Mouse (Mus musculus) small intestine, adult 2 months (tissue): ENCODE data around the gene Rassf6. TPM values are rescaled to one million over a fixed set of nuclear protein-coding genes. Genes with fewer than 3 reads are reported as not detected.

Experiments
- H3K27ac ChIP-seq: fragments of 200-500 bp; 2 replicates; pipeline ENCODE4 v1.5.1; 2012; ENCODE audit warnings: low read depth, low read length, control low read depth, inconsistent platforms; ENCODE audit not compliant: insufficient read depth
- H3K27me3 ChIP-seq: fragments of 200-500 bp; 2 replicates; pipeline ENCODE4 v1.6.1; 2012; ENCODE audit warnings: mild to moderate bottlenecking, moderate library complexity, low read length, inconsistent platforms; ENCODE audit not compliant: control insufficient read depth, insufficient read depth
- H3K36me3 ChIP-seq: fragments of 200-500 bp; 2 replicates; pipeline ENCODE4 v1.6.1; 2012; ENCODE audit warnings: mild to moderate bottlenecking, low read length, control low read depth, inconsistent platforms; ENCODE audit not compliant: control insufficient read depth, insufficient read depth
- H3K4me1 ChIP-seq: fragments of 200-500 bp; 2 replicates; pipeline ENCODE4 v1.6.1; 2012; ENCODE audit warnings: low read length, inconsistent platforms, mixed read lengths; ENCODE audit not compliant: control insufficient read depth, insufficient read depth, insufficient read length
- H3K4me3 ChIP-seq: fragments of 200-500 bp; 2 replicates; pipeline ENCODE4 v1.5.1; 2012; ENCODE audit warnings: low read depth, mild to moderate bottlenecking, control low read depth, inconsistent platforms, low read length, moderate library complexity
- CTCF ChIP-seq: fragments of 200-500 bp; IDR thresholded peaks from 2 replicates; pipeline ENCODE4 v1.5.1; 2012; ENCODE audit warnings: low read depth, mild to moderate bottlenecking, control low read depth, inconsistent platforms, low read length, moderate library complexity, mixed read lengths; ENCODE audit not compliant: insufficient replicate concordance, insufficient read length; ENCODE audit errors: extremely low read depth
- POLR2A ChIP-seq: fragments of 200-500 bp; IDR thresholded peaks from 2 replicates; pipeline ENCODE4 v1.6.1; 2012; ENCODE audit warnings: low read depth, mild to moderate bottlenecking, control low read depth, inconsistent platforms, low read length, moderate library complexity
- WGBS: fragments of 180-500 bp; shearing (Covaris S2); methylation state at CpG from one replicate; pipeline ENCODE4 v1.1.7; 2018; 5-methylcytosine and 5-hydroxymethylcytosine counted together
- polyA plus RNA-seq: library from polyadenylated mRNA; depleted of rRNA; stranded (reverse); fragments of >200 nt; gene quantifications from 2 replicates; pipeline ENCODE4 v1.2.3, GENCODE M21; 2012

Gene Rassf6
- polyA plus RNA-seq, 1 experiment: 6.1 TPM

DNA sequence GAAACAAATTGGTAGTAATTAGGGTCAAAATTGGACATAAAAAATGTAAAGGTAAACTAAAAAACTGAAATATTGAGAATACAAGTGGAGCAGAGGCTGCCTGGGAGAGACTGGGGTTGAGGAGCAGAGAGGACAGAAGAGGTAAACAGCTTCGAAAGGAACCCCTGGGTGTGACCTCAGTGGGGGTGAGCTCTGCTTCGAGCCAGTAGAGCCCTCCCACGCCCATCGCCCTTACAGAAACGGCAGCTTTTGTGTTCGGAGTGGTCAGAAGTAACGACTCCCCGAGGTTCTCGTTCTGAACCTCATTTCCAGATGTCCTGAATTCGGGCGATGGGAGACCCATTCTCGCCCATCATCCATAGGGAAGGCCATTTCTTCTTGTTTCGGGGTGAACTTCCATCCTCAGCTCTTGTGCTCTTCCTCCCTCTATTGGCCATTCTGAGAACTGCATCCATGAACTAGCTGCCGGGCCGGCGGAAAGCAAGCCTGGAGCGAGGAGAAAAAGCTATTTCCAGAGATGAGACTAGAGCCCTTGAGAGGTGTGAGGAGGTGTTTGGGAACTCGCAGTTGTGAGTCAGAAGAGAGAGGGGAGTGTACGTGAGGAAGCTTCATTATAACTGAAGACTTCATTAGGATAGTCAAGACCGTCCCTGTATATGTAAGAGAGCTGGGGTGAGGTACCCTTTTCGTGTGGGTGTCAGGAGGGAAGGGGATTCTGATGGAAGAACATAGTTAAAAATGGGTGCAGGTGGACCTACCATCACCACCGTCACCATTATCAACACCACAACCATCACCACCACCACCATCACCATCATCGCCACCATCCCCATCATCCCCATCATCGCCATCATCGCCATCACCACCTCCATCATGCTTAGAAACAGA, 51.5 kb downstream of the Rassf6 start:
- Histone ChIP-seq H3K27ac (no peak overlapping the region), H3K4me1 (no peaks in the 10 kb centered on the region), H3K27me3 (no peaks in the 10 kb centered on the region), H3K4me3 (peak overlapping the region; percentile 48), H3K36me3 (no peaks in the 10 kb centered on the region)
- WGBS: 23% methylated on average over 25 of the region's 25 CpGs
- TF ChIP-seq POLR2A: no peak
- peak; percentile 87; the same call in 1 of the 2 replicates for TF ChIP-seq CTCF

DNA sequence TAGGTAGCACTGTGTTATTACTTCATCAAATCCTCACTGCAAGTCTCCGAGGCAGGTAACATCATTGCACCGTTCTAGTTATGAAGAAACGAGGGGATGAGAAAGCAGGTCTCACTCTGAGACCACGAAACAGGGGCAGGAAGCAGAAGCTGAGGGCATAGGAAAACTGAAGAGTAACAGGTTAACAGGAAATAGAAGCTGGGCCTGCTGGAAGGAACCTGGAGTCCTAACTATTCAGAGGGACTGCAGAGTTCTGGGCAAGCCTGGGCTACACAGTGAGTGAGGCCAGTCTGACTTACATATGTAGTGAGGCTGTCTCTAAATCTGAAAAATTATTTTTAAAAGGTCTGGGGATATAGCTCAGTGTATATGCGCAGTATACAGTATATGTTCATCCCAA, 52.4 kb downstream of the Rassf6 start:
- Histone ChIP-seq H3K4me1 (no peaks in the 10 kb centered on the region), H3K27me3 (no peaks in the 10 kb centered on the region), H3K36me3 (no peaks in the 10 kb centered on the region), H3K4me3 (no peak overlapping the region), H3K27ac (no peak overlapping the region)
- 90% methylated on average over 5 of the region's 5 CpGs for WGBS
- TF ChIP-seq CTCF: no peak
- TF ChIP-seq POLR2A: no peak

DNA sequence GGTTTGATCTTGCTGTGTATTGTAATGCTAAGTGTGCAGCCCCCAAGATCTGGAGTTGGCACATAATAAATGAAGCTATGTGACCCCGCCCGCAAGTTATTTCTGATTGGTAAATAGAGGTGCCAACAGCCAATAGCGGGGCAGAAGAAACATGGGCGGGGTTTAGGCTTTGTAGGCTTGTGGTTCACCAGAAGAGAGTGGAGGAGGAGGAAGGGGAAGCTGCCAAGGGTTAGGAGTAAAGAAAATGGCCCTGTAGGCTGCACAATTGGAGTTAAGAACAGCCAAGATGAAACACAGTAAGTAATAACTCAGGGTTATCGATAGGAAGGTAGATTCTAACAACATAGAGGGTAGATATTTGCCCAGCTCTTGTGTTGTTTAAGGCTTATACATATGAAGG, 53.9 kb downstream of the Rassf6 start:
- no peak for TF ChIP-seq CTCF
- no peak for TF ChIP-seq POLR2A
- 84% methylated on average over 5 of the region's 5 CpGs for WGBS
- Histone ChIP-seq H3K27ac (no peak overlapping the region), H3K4me1 (no peaks in the 10 kb centered on the region), H3K4me3 (no peak overlapping the region), H3K36me3 (no peaks in the 10 kb centered on the region), H3K27me3 (no peaks in the 10 kb centered on the region)

DNA sequence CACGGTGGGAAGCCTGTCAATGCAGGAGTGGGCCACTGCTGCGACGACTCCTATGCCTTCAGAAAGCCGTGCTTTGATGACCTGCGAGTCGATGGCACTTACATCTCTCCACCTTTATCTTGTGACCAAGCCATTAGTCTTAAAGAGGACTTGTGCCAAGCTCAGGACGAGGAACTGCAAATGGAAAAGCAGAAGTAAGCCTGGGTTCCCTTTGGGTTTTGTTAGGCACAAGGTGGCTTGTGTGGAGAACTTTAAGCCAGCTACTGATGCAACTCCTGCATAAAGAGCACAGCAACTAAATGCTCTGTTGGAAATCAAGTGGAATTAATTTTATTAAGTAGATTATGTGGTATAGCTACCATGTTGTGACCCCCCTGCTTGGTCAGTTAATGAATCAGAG, 55.7 kb downstream of the Rassf6 start:
- no peak overlapping the region for H3K27ac ChIP-seq
- no peak overlapping the region for H3K4me3 ChIP-seq
- H3K4me1 ChIP-seq: no peaks in the 10 kb centered on the region
- H3K36me3 ChIP-seq: no peaks in the 10 kb centered on the region
- 80% methylated on average over 7 of the region's 7 CpGs for WGBS
- TF ChIP-seq POLR2A: no peak
- no peak for TF ChIP-seq CTCF
- no peaks in the 10 kb centered on the region for H3K27me3 ChIP-seq

- Histone ChIP-seq H3K27ac (no peak overlapping the region), H3K4me1 (no peaks in the 10 kb centered on the region), H3K27me3 (no peaks in the 10 kb centered on the region), H3K36me3 (no peaks in the 10 kb centered on the region), H3K4me3 (no peak overlapping the region)
- TF ChIP-seq POLR2A: no peak
- no peak for TF ChIP-seq CTCF
- WGBS: 68% methylated on average over 6 of the region's 6 CpGs
Observed at GRCm38 (mm10) chr5:90582179-90582578, 58.3 kb downstream of the Rassf6 start.

- TF ChIP-seq CTCF (no peak), POLR2A (no peak)
- no peaks in the 10 kb centered on the region for H3K27me3 ChIP-seq
- 92% methylated on average over 9 of the region's 9 CpGs for WGBS
- H3K4me1 ChIP-seq: no peaks in the 10 kb centered on the region
- H3K4me3 ChIP-seq: no peak overlapping the region
- no peak overlapping the region for H3K27ac ChIP-seq
- H3K36me3 ChIP-seq: no peaks in the 10 kb centered on the region
Observed at GRCm38 (mm10) chr5:90579556-90579955, 60.9 kb downstream of the Rassf6 start.

DNA sequence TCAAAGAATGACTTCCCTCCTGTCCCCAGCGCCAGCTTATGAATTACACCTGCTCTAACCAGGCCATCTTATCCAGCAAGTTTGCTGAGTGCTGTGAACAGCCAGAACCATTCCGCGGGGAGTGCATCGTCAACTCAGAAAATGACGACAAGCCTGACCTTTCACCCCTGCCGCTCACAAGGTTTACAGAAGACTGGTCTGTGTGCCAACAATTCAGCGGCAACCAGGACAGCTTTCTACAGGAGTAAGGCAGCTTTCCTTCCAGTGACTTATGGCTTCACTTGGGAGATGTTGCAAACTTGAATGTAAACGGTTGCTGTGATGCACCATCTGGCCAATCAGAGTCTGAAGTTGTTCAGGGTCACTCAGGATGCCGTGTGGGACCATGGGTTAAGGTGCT, 62.7 kb downstream of the Rassf6 start:
- TF ChIP-seq CTCF: no peak
- H3K4me1 ChIP-seq: no peaks in the 10 kb centered on the region
- no peaks in the 10 kb centered on the region for H3K36me3 ChIP-seq
- H3K27me3 ChIP-seq: no peaks in the 10 kb centered on the region
- WGBS: 23% methylated on average over 9 of the region's 9 CpGs
- H3K27ac ChIP-seq: no peak overlapping the region
- no peak overlapping the region for H3K4me3 ChIP-seq
